Mouse (Mus musculus): Measurements from ENCODE around the gene Clec5a. TPM values are rescaled to one million over a fixed set of nuclear protein-coding genes. Genes with fewer than 3 reads are reported as not detected.
A peak's percentile ranks its signal among the peaks of the same experiment; 100 is the strongest.
"Not testable (repeated sequence)": the region's sequence is repeated elsewhere in the genome, so short reads cannot be mapped to it uniquely, and the experiment has no call there.

The Clec5a gene
- total RNA-seq (2021), result 1 to 10 TPM in 1 of 2 experiments, under 1 TPM in 1; 0.86 to 1.1 TPM
- long read RNA-seq, experiment 1, partial matches to known transcripts, result 0 of 1 reads
- long read RNA-seq, experiment 1, other reads (novel, unspliced or antisense), result 0 of 1 reads
- long read RNA-seq, experiment 2, result 0 reads

DNA sequence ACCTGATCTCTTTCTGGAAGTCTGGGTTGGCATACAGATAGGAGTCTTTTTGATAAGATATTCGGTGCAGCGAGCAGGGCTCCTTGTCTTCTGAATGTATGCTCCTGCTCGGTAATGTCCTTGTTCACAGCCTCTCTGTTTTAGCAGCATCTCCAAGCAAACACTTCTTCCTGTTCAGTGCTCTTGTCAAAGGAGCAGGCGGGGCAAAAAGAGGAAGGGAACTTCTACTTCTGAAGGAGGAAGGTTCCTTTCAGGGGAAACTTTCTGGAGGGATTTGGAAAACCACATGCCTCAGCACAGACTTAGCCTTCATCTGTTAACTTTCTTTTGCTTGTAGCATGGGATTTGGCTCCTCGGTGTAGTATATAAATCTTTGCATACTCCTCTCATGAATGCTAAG lies at the start of gene Clec5a:
Clec5a (minus strand) TSS at position 177 of the 400 bp plus-strand sequence.
- DNase-seq (ENCODE audit: low spot score in 2 of 2), result no peak

DNA sequence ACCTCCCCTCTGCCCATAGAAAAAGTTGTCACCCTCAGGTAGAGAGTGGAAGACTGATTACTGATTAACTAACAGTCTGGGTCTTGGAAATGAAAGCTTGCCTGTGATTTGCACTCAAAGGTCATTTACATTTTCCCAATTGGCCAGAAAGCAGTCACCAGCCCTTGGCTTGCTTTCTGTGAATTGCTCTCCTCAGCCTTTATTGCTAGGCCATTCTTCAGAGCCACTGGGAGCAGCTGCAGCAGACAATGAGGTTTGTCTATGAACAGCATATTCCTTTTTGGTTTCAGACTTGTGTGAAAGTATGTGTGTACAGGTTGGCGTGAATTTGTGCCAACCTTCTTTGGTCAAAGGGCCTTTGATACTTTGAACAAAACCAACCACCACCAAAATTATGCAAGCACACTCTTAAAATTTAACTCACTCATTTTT lies 49.0 kb upstream of the Clec5a start:
- DNase-seq (ENCODE audit: low spot score in 2 of 2), result no peak

DNA sequence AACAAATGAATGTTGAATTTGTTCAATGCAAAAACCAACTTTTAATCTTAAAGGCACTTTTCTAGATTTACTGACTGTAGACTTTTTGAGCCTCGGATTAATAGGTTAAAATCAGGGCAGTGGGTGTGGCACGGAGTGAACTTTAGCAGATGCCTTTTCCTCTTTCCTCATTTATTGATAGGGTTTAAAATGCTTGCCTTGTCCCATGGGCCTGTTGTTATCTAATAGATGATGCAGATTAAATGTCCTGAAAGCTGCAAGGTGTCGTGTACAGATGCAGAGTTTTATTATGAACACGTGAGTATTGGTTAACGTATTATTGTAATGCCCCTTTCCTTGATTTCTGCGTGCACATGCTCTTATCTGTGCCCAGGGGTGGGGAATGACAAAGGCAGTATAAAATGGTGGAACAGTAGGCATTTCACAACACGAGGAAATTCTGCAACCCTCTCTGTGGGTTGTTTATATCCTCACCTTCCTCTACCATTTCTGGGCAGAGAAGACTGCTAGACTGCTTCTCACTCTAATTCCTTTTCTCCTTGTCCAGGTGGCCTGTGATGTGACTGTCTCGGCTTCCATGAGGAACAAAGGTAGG lies 42.9 kb upstream of the Clec5a start, which contains the start of gene Mgam:
Mgam (plus strand) TSS at position 426 of the 595 bp plus-strand sequence.
- DNase-seq (ENCODE audit: low spot score in 2 of 2), result no peak

DNA sequence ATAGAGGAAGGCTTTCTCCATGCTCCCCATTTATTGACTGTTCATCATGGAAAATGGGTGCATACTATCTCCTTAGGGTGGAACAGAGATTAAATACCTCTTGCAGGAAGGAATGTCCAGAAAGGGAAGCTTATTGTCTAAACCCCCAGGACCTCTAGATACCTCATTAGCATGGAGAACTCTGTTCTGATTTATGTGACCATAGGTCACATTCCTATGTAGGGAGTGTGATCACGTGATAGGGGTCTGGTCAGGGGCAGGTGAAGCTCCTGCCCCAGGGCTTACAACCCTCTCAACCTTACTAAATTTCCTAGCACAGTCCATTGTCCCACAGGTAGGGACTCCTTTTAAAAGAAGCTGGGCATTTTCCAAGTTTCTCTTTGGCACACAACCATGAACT lies 40.5 kb upstream of the Clec5a start:
- no peak for DNase-seq (ENCODE audit: low spot score in 2 of 2)

DNA sequence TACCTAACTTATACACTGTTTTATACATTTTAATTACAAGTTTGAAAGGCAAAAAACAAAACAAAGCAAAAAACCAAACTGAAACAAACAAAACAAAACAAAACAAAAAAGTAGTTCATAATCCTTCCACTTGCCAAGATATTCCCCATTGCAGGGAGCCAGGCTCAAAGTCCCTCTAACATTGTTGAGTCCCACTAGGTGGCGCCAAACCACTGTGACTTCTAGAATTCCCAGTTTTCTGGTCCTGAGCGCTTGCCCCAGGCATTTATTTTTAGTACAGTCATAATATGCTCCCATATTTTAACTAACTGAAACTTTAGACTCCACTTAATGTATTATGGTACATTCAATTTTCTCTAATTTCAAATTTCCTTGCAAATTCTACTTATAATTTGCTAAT lies 32.3 kb upstream of the Clec5a start:
- DNase-seq (ENCODE audit: low spot score in 2 of 2), result peak; percentile 67 to 69

DNA sequence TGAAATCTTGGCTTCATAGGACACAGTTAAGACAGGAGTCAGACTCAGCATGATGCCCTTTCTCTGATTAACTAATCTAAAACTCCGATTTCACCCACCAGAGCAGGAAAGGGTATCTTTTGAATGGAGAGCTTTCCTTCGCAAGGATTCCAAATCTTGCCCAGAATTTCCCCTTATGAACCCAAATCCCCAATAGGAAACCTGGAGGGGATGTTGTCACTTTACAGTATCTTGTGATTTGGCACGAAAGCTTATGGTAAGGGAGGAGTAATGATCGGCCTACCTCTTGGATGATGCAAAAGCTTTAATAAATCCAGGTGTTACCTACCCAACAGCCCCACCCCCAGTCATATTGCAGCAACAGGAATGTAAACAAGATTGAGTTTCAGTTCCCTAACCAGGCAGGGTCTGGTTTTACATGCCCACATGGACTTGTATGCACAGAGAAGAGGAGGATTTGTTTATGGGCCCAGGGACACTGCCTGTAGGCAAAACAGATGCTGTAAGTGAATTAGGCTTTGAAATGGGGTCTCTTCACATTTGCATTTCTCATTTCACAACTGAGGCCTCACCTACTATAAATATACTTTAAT lies 27.7 kb upstream of the Clec5a start, which contains the start of gene Tas2r138:
Tas2r138 (minus strand) TSS at position 51 of the 593 bp plus-strand sequence.
- no peak for DNase-seq (ENCODE audit: low spot score in 2 of 2)

DNA sequence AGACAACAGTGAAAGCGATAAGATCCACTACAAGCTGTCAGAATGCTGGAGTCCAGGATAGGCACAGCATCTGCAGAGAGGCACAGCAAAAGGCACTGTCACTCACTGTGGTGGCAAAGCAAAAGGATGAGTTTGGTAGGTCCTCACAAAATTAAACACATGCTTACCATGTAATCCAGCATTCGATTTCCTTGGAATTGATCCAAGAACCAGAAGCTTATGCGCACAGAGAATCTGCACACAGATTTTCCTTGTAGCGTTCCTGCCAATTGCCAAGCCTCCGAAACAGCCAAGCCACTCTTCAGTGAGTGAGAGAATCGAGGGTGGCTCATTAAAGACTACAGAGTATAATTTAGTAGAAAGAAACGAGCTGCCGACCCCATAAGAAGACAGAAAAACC lies 24.6 kb upstream of the Clec5a start:
- no peak for DNase-seq (ENCODE audit: low spot score in 2 of 2)

DNA sequence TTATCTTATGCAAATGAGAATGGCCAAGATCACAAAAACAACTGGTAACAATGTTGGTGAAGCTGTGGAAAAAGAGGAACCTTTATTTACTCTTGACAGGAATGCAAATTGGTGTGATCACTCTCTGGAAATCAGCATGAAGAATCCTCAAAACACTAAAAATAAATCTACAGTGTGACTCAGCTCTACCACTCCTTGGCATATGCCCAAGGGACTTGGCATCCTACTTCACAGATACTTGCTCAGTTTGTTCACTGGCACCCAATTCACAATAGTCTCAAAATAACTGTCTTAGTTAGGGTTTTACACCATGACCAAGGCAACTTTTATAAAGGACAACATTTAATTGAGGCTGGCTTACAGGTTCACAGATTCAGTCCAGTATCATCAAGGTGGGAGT lies 21.8 kb upstream of the Clec5a start:
- peak in 1 of 2 experiments; percentile 15 for DNase-seq (ENCODE audit: low spot score in 2 of 2)

DNA sequence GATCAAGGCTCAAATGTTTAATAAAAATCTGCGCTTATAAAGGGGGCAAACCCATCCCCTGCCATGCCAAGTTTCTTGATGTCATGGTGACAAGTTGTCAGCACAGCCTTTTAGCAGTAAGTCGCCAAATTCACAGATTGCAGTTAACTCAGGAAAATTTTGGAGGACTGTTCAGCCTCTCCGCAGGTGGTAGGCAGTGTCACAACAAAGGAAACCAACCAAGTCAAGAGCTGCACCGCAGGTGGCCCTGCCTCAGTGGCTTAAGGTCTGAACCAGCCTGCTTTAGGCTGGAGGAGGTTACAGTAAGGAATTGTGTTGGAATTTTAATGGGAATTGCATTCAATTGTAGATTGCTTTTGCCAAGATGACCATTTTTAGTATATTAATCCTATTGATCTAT lies 12.9 kb upstream of the Clec5a start:
- DNase-seq (ENCODE audit: low spot score in 2 of 2), result not testable (repeated sequence)

DNA sequence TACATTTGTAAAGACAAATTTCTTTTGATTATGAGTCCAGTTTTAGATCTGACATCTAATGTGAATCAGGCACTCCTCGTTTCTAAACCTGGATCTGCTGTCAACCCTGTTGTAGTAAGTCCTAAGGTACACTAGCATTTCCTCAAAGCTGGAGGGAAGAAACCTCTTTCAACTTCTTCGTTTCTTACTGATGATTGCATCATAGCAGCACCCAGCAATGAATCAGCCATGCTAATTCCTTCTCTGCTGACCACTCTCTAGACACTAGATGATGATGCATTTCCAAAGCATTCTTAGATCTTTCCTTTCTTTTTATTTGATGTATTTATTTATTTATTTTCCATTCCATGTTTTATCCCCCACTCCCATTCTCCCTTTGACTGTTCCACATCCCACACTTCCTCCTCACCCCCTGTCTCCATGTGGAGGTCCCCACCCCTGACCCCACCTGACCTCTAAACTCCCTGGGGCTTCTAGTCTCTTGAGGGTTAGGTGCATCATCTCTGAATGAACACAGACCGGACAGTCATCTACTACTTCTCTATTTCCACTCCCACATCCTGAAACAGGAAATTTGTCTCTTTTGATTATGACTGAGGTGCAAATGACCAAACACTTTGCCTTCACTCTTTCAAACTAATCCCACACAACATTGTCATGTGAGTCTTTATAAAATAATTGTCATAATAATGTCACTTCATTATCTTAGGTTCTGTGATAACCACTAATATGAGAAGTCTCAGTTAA lies 9.4 kb upstream of the Clec5a start:
- DNase-seq (ENCODE audit: low spot score in 2 of 2), result no peak

DNA sequence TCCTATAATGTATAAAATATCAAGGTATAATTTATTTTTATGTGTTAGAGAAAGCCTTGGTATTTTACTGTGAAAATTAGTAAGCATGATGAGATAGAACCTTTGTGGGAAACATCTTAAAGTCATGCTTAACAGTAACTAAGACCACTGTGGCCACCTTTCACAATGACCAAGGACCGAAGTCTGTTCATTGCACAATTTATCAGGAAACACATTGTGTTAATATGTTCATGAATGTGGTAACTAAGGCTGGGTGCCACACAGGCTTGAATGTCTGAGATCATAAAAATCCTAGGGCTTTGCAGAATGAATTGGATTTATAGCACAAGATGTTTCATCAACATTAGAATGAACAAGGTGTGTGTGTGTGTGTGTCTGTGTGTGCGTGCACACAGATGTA lies 2.7 kb upstream of the Clec5a start:
- DNase-seq (ENCODE audit: low spot score in 2 of 2), result no peak

DNA sequence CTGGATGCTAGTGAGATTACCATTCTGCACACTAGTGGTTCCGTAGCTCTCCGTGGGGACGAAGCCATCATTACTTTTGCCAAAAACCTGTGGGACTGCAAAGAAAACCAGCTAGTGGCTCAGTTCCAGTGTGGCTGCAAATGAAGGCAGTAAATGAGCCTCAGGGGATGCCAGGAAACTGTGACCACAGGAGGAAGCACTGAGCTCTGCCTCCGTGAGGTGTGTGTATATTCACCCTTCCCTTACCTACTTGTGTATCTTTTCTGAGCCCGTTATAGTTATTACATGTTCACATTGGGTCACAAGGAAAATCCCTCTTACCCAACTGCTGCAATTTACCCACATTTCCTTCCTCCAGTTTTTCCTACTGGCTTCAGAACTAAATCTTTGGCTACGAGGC lies 1.3 kb downstream of the Clec5a start:
- no peak for DNase-seq (ENCODE audit: low spot score in 2 of 2)

DNA sequence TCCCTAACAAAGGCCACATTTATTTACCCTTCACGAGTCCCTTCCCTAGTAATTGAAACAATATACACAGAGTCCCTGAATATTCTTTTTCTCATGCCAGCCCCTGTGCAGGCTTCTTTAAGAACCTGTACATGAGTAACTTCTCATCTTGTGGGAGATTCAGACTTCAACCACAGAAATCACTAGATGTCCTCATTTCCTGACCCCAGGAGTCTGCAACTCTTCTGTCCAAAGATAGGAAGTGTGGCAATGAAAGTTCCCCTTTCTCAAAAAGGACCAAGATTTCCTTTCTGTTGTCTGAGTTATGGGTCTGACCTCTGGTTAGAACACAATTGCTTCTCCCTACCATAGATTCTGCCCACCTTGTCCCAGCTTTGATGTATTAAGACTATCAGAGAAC lies 9.3 kb downstream of the Clec5a start:
- DNase-seq (ENCODE audit: low spot score in 2 of 2), result no peak

DNA sequence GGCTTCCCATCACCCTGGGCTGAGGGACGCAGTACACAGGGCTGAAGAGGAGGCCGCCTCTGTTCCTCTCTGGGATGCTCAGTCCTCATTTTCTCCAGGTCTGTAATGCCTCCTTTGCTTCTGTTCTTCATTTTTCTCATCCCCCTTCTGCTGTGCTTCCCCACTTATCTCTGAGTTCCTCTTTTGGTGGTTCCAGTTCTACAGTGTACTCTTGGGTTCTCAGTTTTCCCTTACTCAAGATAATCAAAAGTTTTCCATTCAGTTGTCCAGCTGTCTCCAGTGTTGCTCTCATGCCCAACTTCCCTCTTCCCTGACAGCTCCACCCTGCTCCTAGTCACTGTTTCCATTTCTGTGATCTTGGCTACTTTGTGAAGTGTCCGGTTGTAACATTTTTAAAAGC lies 12.0 kb downstream of the Clec5a start:
- no peak for DNase-seq (ENCODE audit: low spot score in 2 of 2)

DNA sequence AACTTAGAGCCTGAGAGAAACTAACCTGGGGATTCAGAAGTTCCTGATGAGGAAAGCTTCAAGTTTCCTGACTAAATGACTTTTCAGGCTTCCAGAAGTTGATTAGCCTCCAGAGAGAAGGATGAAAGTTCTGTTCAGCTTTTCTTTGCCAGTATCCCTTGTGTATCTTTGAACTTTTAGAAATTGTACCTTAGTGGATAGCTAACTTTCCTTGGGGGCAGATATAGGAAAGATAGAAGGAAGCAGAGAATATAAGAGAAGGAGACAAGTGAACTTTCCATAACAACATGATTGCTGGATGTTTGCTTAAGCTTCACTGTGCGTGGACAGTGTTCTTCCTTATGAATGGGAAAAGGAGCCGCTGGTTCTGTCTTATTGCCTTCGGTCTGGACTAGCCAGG lies 16.4 kb downstream of the Clec5a start, which contains the start of gene Olfr460:
Olfr460 (plus strand) TSS at position 301 of the 400 bp plus-strand sequence.
- no peak for DNase-seq (ENCODE audit: low spot score in 2 of 2)

DNA sequence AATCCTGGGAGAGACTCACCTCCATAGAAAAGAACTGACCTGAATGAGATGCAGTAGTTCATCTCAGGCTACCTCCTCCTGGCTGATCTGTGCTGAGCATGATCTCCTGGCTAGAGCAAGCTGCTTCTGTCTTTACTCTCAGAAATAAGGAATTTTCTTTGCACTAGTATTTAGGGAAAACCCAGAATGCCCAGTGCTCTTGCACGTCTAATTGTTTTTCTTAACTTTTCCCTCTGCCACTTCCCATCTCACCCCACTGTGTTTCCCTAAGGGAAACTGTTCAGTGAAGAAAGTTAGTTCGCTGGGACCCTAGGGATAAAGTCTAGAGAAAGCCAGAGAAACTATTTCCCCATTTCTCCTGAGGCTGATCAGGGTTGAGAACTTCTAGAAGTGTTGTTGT lies 30.7 kb downstream of the Clec5a start, which contains the start of gene Olfr461:
Olfr461 (minus strand) TSS at position 101 of the 400 bp plus-strand sequence.
- DNase-seq (ENCODE audit: low spot score in 2 of 2), result no peak

DNA sequence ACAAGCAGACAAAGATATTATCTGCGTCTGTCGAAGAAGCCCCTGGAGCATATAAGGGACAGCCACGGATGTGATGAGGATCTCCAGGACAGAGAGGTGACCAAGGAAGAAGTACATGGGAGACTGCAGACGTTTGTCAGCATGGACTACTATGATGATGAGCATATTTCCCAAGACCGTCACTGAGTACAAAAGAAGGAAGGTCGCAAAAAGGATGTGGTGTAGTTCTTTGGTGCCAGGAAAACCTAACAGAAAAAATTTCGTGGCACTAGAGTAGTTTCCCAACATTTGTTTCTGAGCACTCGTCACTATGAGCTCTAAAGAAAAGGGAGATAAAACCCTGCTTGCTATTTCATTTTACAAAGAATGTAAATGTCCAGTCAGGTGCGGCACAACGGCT lies 40.9 kb downstream of the Clec5a start:
- DNase-seq (ENCODE audit: low spot score in 2 of 2), result no peak

Other genes with a start within 250 kb of the Clec5a start
- 10 to 100 TPM in 1 of 2 experiments, 1 to 10 TPM in 1; 9.9 to 14.9 TPM for gene E330009J07Rik, start 149.7 kb downstream of the Clec5a start, total RNA-seq (2021)
- not detected for gene Wee2, start 146.7 kb downstream of the Clec5a start, total RNA-seq (2021)
- 10 to 100 TPM; 37.7 to 42.4 TPM for gene Ssbp1, start 114.5 kb downstream of the Clec5a start, total RNA-seq (2021)
- gene Tas2r137, start 94.6 kb downstream of the Clec5a start, total RNA-seq (2021), result not detected
- gene Tas2r108, start 92.3 kb downstream of the Clec5a start, total RNA-seq (2021), result not detected
- not detected for gene Prss37, start 66.3 kb downstream of the Clec5a start, total RNA-seq (2021)
- not detected for gene Olfr461, start 30.8 kb downstream of the Clec5a start, total RNA-seq (2021)
- gene Olfr460, start 16.3 kb downstream of the Clec5a start, total RNA-seq (2021), result not detected
- gene Tas2r138, start 27.5 kb upstream of the Clec5a start, total RNA-seq (2021), result not detected
- gene Mgam, start 43.0 kb upstream of the Clec5a start, total RNA-seq (2021), result under 1 TPM in 1 of 2 experiments, not detected in 1; 0.89 TPM

Measured in adrenal gland, adult 18-20 months (tissue).